Mouse (Mus musculus) bone marrow, adult 2 months (tissue): ENCODE data around the gene Irf1.

Experiments
- CTCF ChIP-seq: fragments of 200-500 bp; IDR thresholded peaks from 2 replicates; pipeline ENCODE4 v1.5.1; 2011; ENCODE audit warnings: low read length, control low read depth; ENCODE audit not compliant: control insufficient read depth, insufficient read depth
- POLR2A ChIP-seq: fragments of 200-500 bp; IDR thresholded peaks from 2 replicates; pipeline ENCODE4 v1.6.1; 2011; ENCODE audit warnings: low read depth, mild to moderate bottlenecking, control low read depth, low read length, borderline replicate concordance; ENCODE audit not compliant: control insufficient read depth

DNA sequence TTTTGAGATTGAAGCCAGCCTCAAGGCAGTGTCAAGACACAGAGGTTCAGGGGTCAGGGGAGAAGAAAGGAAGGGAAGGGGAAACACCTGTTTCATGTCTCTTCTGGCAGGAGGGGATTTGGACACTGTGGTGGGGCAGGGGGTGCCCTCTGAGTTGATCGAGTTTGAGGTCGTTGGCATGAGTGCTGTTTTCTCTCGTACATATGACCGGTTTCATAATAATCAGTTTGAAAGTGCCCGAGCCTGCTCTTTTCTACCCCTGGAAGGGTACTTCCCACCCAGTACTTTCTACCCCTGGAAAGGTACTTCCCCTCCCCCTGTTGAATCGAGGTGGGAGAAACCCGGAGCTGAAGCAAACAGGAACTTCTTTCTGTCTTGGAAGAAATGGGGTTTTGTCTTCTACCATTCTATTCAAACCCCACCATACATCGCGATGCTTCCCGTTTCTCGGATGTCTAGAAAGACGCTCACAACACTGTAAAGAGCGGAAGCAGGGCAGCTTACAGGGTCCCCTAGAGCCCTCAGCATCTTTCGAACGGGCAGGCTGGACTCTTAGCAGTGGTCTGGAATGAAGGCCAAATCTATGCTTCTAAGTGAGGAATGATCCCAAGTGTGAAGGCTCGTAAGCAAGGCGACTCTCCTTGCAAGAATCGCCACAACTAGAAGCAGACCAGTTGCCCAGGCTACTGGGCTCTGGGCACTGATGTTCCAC is 34.7 kb upstream of the Irf1 start:
- TF ChIP-seq CTCF = no peak
- TF ChIP-seq POLR2A = no peak
